Mouse (Mus musculus): ENCODE data around the gene Nav1.

Gene Nav1

DNA sequence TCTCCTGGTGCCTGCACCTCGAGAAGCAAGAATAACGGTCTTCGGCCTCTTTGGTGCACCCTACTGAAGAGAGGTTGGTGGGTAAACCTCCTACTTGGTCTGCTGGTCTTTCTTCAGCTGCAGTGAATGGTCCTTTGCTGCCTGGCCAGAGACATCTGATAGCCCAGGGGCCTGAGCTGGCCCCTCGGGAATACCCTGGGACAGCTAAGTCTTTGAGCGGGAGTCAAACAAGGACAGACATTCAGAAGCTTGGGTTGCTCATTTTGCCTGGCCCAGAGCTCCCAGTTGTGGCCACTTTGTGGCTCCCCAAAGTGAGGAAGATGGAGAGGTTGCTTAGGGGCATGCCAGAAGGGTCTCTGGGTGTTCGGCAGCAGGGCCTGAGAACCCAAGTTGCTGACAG is 89.6 kb downstream of the Nav1 start:
- in situ Hi-C loops (cut with MboI, MseI) = no loop called here

- in situ Hi-C loops (cut with MboI, MseI) = no loop called here
Measured at GRCm38 (mm10) chr1:135516511-135517305, 90.4 kb downstream of the Nav1 start.

DNA sequence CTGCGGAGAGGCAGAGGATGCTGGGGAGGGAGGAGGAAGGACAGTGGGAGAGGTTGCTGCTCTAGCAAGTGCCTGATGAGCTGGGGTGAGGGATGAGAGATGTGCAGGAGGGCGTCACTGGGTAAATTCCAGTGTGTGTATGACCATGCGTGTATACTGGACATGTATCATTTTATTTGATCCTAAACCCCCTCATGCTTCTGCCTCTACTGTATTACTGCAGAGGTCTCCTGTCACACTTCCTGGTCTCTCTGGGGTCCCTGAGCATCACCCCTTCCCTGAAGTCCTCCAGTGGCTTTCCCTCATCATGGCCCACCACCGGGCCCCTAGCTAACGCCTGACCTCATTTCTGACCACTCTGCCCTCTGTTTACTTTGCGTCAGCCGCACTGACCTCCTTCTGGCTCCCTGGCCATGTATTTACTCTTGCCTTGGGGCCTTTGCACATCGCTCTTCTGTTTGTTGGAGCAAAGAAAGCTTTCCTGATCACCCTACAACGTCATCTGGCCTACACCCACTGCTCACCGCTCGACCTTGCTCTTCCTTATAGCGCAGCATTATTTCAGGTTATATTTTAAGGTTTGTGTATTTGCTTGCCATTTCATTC is 91.4 kb downstream of the Nav1 start:
- in situ Hi-C loops (cut with MboI, MseI) = no loop called here

- in situ Hi-C loops (cut with MboI, MseI) = no loop called here
Measured at GRCm38 (mm10) chr1:135514913-135515632, 92.0 kb downstream of the Nav1 start.

DNA sequence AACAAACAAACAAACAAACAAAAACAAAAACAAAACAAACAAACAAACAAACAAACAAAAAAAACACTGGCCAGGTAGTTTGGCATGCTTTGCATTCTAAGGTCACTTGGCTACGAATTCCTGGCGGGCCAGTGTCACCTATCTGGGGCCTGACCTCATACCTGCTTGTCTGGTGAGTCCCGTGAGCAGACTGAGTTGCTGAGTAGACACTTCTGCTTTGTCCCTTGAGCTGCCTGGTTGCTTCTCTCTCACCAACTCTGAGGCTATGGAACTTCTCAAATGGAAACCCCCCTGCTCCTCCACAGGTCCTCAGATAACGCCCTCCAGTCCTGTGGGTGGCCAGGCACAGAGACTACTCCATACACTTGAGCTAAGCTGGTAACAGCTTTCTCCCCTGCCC is 93.0 kb downstream of the Nav1 start:
- in situ Hi-C loops (cut with MboI, MseI) = no loop called here

- in situ Hi-C loops (cut with MboI, MseI) = no loop called here
Measured at GRCm38 (mm10) chr1:135513464-135513863, 93.6 kb downstream of the Nav1 start.

DNA sequence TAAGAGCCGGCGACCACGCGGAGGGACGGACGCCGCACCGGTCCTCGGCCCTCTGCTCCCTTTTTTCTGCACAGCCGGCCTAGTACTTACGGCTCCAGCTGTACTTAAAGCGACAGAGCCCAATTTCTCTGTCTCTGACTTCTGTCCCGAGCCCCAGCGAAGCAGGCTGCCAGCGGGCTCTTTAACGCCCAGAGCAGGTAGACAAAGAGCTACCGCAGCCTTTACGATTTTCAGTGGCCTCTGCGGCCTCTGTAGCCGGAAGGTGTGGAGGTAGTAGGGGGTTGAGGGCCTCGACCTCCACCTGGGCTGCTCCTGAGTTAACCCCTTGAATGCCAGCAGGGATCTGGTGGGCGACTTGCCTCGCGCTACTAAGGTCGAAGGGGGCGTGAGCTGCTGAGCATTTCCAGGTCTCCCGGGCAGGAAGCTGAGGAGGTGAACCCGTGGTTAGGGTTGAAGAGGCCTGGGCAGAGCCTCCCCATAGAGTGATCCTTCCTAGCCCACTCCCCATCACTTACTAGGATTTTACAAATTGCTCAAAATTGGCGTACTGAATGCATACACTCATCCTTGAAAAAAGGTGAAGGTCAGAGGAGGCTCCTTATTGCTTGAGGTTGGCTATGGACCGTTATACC is 96.6 kb downstream of the Nav1 start:
- in situ Hi-C loops (cut with MboI, MseI) = no loop called here

DNA sequence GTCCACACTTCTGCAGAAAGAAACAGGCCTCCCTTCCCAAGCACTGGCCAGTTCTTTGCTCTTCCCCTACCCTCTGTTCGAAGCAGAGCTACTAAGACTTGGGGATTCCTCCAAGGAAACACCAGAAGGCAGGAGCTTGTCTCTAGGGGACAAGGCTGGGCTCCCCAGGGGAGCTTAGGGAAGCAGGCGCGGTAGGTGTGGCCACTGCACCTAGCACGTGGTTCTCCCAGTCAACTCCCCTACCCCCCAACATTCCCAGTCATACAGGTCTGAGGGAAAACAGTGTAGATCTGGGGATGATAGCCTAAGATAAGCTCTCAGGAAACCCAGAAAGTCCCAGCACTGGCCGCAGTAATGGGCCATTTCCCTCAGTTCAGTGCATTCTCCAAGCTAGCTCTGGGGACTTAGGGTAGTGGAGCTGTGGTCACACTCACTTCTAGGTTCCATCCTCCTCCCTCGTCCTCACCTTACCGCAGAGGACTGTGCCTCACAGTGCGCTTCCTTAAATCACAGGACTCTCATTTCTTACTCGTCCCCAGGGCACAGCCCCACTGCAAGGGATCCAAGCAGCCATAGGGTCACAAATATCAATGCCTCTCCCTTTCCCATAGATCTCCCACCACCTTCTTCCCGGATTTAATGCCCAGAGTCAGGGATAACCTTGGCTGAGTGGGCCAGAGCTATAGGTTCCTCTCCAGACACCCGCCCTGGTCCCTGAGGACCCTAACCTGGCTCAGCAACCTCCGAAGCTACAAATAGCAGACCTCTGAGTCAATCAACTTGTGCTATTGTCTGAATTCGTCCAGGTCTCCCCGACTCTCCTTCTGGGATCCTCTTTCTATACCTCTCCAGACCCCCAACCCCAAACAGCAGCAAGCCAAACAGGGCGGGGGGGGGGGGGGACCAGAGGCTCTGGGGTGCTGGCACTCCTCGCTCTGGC is 97.7 kb downstream of the Nav1 start:
- in situ Hi-C loops (cut with MboI, MseI) = no loop called here

DNA sequence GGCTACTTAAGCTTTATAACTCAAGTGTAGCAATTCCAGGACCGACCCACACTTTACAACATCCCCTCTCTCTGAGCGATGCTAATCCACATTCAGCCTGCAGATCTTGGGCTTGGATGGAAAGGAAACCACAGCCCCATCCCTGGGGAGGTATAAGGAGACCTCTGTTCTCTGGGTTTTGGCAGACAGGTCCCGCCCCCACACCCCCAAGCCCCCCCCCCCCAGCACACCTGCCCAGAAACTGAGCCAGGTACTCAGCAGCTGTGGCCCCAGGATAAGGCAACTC is 98.8 kb downstream of the Nav1 start:
- in situ Hi-C loops (cut with MboI, MseI) = no loop called here

DNA sequence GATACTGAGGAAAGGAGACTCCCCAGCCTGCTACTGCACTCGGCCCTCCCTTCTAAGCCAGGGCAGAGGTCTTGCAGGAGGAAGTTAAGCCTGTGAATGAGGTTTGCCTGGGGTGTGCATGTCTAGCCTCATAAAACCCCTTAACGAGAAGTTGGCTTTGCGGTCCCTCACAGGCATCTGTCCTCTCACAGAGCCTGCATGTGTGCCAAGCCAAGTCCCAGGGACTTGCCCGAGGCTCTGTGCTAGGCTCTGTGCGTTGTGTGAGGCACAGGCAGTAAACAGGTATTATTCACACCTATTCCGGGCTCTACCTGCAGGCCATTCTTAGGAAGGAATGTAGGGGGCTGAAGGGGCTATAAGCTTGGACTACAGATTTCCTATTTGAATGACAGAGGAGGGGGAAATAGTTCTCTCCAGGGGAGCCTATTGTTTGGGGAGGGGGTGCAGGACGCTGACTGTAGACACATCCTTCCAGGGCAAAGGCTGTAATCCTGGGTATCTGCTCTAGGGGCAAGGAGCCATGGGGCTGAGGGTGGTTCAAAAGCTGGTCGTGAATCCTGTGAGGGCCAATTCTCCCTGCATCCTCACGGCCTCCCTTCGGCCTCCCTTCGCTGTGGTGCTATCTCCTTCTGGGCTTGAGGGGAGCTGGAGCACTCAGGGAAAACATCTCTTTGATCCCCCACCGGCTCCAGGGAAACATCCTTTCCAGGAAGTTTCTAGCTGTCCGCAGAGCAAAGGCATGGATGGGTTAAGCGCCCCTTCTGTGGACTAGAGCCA is 99.3 kb downstream of the Nav1 start:
- in situ Hi-C loops (cut with MboI, MseI) = no loop called here

- in situ Hi-C loops (cut with MboI, MseI) = no loop called here
Measured at GRCm38 (mm10) chr1:135505499-135505898, 101.6 kb downstream of the Nav1 start.

- in situ Hi-C loops (cut with MboI, MseI) = no loop called here
Measured at GRCm38 (mm10) chr1:135503436-135503835, 103.7 kb downstream of the Nav1 start.

DNA sequence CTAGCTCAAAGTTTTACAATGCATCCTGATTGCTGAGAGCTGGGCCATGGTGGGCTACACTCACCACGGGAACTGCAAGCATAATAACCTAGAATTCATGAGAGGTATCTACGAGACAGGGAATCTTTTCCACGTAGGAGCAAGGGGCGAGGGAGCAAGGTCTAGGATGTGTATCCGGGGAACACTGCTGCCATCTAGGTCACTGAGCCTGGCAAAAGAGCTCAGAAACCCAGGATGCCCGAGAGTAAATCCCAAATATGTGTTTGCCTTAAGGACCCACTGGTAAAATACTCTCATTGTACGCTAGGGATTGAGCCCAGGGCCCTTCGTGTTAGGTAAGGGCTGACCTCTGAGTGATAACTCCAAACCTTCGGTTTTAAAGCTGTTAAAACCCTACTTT is 104.3 kb downstream of the Nav1 start:
- in situ Hi-C loops (cut with MboI, MseI) = no loop called here

DNA sequence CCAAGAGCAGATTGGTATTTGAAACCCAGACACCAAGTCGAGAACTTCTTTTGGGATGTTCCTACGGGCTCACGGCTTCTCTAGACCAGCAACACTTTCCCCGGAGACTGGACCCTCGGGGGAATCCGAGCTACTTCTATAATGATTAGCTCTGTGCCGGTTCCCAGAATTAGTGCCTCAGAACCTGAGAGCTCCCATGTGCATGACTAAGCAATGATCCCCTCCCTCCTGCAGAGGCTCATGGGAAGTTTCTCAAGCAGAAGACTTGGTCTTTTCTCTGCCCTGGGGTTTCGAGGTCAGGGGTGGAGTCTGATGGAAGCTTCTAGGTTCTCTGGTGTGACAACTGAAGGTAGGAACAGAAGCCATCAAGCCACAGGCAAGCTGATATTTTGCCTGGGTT is 105.0 kb downstream of the Nav1 start:
- in situ Hi-C loops (cut with MboI, MseI) = no loop called here

DNA sequence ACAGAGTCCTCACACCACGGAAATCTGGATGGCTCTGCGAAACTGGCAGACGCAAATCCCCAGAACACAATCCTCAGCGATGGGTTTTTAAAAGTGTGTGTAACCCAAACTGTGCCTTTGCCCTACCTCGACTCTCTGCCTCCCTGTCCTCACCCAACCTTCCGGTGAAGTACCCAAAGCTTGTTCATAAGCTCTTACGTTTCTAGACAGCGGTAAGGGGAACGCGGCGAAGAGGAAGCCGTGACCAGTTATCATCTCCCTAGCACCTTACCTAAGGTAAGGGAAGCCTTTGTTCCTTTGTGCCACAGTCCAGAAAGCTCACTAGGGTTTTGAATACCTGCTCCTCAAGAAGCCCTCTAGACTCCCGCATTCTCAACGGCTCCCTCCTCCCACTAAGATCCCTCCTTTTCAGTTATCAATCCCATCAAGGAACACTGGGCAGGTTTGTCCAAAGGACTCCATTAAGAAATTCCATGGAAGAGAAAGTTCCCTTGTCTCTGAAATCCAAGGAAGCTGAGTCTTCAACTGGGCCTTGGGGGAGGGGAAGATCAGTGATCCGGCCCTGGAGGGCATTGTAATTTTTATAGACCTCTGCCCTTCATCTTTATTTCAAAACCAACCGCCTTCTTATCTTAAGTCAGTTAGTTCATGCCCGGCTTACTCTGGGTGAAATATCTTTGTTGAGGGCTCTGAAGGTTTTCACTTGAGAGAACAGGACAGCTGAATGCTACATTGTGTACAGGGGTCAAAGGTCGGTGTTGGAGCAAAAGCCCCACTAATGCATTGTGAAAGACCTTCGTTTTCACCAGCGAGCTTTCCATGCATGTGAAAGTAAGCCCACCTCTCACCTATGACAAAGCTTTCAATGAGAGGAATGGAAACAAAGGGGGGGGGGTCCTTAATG is 108.4 kb downstream of the Nav1 start:
- in situ Hi-C loops (cut with MboI, MseI) = loop anchor here (10.0 kb wide), 1 partner anchor 1006 kb away; no protein-coding TSS in a partner anchor

DNA sequence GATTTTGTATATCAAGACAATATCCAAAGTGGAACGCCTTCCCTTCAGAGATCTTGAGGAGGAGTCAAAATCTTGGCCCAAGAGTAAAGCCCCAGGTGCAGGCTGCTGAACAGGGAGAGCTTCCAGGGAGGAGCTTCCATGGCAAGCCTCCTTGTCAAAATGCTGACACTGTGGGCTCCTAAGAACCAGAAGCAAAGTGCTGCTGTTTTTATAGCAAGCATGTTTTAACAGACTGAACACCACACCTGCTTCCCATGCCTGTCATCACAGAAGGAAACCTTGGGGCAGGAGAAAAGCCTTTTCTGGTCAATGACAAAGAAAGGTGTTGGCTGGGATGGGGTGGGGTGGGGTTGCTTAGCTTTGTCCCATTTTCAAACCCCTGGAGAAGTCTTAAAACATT is 112.0 kb downstream of the Nav1 start:
- in situ Hi-C loops (cut with MboI, MseI) = loop anchor here (10.0 kb wide), 1 partner anchor 1010 kb away; no protein-coding TSS in a partner anchor

GRCm38 (mm10) chr1:135493862-135494261 is 113.2 kb downstream of the Nav1 start:
- in situ Hi-C loops (cut with MboI, MseI) = loop anchor here (10.0 kb wide), 1 partner anchor 1011 kb away; no protein-coding TSS in a partner anchor

- in situ Hi-C loops (cut with MboI, MseI) = loop anchor here (10.0 kb wide), 1 partner anchor 1012 kb away; no protein-coding TSS in a partner anchor
Measured at GRCm38 (mm10) chr1:135492406-135492805, 114.7 kb downstream of the Nav1 start.

Data from T-helper 1 cell (primary cell).